Mouse (Mus musculus): ENCODE data around the gene Itih5.

- TF ChIP-seq CTCF (IDR thresholded peaks at IDR 0.05; ENCODE audit: control insufficient read depth, insufficient read depth, insufficient read length) (no peak), MYOG (IDR thresholded peaks at IDR 0.05; ENCODE audit: control insufficient read depth, extremely low read depth, insufficient read length) (no peak), MAX (IDR thresholded peaks at IDR 0.05) (no peak)
Measured at GRCm38 (mm10) chr2:10231971-10232370, 78.6 kb downstream of the Itih5 start.

Data from C2C12 (cell line).